Mouse (Mus musculus) lung, postnatal 10 days (tissue): ENCODE measurements at regions not wholly inside any gene's neighbourhood (a gene's known extent, or its start where the extent isn't known, plus 50 kb on each side); places are given as distances from the start of the nearest gene placed in this dataset.
A peak's percentile ranks its signal among the peaks of the same experiment; 100 is the strongest.
"Not testable (repeated sequence)": the region's sequence is repeated elsewhere in the genome, so short reads cannot be mapped to it uniquely, and the experiment has no call there.

ENCODE experiments used
- DNase-seq: peaks from one replicate; pipeline ENCODE4 v3.0.0; 2021

DNA sequence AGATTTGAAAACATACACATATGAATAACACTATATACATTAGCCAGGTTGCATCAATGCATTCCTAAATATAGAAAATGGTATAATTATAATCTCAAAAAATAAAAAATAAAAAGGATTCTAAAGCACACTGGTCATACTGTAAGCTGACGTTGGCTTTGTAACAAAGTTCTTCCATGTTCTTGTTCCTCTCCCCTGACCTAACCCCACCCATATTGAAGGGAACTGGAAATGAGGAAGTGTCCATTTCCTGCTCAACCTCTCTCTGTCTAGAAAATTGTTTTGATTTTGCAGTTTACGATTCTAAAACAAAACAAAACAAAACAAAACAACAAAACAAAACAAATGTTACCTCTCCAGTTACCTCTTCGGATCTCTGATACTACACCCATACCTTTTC, 427.5 kb upstream of the Dab2 start:
- DNase-seq, result no peak

DNA sequence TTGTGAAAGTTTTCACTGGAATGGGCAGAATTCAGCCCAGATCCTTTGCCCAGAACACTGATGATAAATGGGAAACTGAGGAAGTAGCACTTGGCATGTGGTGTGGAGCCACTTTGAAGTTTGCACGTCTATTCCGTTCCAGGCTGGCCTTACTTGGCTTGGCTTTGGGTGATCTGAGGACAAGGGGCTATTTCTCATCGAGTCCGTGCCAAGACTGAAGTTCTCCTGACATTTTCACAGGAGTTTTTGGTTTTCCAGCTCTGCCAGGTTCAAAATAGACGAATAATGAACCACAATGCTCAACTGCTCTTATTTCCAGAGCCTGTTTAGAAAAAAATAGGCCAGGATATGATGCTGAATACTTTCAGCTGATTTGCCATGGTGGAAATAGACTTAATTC, 421.8 kb upstream of the Dab2 start:
- no peak for DNase-seq

DNA sequence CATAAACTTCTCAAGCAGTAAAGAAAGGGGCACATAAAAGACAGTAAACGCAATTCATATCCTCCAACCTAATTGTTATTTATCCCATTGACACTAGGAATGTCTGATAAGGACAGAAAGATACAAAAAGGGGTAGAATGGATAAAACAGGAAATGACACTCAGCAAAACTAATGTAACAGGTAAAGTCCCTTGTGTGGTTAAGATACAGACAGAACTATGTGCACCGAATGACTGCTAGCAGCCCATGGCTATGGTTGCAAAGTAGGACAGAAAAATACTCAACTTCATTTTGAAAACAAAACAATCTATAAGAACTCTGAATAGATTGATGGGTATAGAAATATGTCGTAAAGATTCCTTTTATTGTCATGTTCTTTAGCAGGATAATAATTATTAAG, 408.4 kb upstream of the Dab2 start:
- DNase-seq, result no peak

DNA sequence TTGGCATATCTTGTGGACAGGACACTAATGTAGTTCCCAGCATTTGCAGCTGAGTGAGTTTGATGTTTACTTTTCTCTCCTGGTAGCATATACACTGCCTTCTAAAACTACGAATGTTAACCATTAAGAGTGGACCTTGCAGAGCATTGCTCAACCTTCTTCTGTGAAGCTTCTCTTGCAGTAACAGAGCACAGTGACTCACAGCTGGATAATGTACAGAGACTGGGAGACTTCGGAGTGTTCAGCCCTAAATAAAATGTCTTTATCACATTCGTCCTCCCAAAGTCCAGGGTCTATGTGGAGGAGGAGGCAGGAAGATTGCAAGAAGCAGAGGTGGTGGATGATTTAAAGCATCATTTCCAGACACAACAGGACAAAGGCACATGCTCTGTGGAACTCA, 407.6 kb upstream of the Dab2 start:
- no peak for DNase-seq

DNA sequence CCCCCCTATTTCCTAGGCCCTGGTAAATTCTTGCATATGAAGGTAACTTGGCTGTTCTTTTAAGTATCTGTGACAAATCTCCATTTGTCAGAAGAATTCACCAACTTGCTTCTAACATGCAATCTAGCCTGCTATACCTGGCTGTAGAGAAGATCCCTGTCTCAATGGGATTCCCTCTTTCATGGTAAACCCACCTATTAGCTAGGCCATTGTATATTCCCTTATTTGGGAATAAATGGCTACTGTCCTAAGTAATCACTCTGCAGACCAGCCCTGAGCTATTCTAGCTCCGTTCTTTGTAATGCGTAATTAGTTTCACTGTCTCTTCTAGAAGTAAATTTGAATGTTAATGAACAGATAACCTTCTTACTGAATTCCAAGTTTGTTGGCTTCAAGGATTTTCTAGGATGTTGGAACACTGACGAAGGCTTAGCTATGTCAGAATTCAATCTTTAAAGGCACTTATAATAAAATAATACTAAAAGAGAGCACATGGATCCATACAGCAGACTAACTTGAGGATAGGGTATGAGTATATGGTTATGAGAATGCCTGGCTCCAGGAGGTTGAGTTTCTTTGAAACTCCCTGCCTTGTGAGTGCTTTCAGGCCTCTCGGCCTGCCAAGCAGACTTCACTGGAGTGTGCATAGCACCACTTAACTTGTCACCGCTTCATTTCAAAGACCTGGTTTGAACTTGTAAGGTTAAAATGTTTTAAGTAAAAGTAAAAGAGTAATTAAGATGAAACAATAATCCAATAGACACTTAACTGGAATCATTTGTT, 403.7 kb upstream of the Dab2 start:
- not testable (repeated sequence) for DNase-seq

DNA sequence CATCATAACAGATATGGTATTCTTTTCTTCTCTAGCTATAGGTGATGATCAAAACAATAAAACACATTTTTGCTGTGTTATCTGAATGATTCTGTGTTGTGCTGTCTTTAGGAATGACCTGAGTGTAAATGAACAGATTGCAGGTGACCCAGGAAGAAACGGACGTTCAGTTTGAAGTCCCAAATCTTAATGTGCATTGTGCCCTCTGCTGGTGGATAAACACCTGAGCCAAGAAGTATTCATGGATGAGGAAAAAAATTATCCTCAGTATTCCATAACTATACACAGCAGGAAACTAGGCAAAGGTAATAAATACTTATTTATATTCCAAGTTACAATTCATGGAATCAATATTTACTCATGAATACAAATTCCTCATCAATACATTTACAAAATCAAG, 384.3 kb upstream of the Dab2 start:
- DNase-seq, result peak; percentile 14

DNA sequence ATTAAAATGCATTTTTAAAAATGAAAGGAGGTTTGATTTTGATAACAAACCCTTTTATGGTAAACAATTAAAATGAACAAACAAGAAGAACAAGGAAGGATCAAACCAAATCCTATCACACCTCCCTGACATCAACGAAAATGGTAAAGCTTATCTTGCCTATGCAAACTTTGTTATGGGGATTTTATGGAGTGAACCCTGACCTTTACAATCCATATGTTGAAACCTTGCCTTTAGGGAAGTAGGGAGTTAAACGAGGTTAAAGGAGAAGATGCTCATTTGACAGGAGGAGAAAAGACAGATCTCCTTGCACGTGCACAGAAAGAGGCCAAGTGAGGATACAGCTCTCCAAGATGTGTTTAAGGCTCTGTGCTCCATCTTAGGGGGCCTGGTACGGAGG, 379.5 kb upstream of the Dab2 start:
- no peak for DNase-seq

DNA sequence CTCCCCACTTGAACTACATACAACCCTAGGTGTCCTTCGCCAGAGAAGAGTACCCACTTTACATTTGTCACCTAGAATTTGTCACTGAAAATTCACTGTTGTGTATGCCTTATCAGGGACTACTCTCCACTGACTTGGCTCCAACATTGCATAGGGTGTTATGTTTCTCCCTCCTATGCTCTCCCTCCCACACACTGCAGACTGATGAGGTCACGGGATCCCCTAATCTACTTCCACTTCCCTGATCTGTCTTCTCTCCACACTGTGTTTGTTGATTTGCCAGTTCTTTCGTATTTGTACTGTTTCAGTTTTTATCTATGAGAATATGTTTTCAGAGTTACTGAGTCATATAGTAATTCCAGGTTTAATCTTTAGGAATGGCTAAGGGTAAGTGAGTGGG, 371.8 kb upstream of the Dab2 start:
- DNase-seq, result no peak

DNA sequence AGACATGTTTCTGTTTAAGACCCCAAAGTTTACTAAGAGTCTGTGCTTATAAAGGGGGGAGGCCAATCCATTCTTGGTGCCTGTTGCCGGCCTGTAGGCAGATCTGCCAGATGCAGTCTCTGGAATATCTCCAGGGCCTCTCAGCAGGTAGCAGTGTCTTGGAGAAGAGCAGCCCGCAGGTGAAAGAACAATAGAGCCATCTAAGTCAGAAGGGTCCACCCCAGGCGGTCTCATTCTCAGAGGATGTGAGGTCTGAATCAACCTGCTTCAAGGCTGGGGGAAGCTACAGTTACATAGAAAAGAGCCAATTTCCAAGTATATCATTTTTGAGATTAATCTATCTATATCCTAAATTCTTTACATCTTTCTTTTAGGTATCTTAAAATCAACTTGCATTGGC, 366.0 kb upstream of the Dab2 start:
- DNase-seq, result no peak

DNA sequence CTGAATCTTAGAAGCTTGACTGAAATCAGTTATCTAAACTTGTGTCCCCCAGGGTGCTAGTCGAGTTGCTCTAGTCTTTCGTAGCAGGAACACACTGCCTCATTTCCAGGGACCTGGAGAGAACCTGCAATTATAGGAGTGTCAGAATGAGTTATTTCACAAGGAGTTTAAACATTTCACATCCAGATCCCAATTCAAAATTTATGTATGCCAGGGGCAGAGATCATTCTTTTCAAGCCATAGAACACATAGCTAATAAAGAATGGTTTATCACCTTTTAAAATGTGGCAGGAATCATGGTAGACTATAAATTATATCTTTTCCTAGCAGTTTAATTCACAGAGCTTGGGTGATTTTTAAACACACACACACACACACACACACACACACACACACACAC, 358.6 kb upstream of the Dab2 start:
- DNase-seq, result no peak

DNA sequence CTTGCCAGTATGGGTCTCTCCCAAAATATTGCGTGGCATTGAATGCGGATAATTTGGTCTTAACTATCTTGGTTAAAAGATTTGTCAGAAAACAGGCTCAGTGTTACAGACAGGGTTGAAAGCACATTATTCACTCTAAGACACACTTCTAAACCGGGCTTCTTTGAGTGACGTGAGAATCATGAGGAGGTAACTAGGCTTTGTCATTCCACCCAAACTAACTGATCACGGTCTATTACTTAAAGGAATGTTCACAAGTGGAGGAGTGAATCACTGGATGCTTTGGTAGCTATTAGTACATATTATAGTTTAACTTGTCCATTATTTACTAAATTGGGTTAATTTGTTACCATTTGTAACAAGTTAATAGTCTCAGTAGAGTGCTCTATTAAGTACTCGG, 352.9 kb upstream of the Dab2 start:
- DNase-seq, result no peak

DNA sequence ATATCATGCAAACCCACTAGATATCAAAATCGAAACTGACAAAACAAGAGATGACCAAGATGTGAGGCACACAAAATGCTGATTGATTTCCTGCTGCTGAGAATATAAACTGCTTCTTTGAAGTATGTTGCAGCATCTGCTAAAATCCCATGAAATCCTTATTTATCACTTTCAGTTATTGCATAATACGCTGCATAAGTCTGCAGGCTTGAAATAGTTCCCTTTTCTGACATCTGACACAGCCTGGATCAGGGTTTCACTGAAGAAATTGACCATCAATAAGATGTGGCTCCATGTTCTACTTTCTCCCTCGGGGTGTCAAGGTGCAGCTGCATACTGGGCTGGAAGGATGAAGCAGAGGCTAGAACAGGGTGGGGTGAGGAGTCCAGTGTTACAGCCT, 348.7 kb upstream of the Dab2 start:
- DNase-seq, result no peak

DNA sequence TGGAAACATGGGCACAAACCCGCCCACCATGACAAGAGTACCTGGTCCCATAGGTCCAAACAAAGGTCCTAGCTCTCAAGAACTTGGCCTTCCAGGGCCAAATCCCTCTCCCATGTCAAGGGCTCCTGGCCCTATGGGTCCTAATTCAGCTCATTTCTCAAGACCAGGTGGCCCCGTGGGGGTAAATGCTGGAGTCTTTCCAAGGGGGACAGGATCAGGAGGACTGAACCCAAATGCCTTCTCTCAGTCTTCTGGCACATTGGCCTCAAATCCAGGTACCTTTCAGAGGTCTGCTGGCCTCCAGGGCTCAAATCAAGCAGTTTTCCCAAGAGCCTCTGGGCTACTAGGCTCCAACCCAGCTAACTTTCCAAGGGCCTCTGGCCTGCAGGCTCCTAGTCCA, 347.9 kb upstream of the Dab2 start:
- not testable (repeated sequence) for DNase-seq

DNA sequence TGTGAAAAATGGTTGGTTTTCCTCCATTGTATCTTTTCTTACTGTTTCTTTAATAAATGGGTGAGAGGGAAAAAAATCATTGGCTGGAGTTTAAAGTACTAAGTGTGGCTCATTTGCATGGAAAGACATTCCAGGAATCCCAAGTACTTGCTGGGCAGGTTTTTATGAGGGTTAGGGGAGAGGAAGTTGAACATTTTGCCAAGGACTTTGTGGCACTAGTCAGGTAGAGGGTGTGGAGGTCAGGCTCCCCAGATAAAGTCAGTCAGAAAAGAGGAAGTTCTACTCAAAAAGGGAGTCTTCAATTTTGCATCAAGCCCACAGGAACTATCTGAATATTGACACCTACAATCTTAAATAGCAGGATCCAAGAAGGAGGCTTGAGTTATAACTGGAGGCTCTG, 346.5 kb upstream of the Dab2 start:
- DNase-seq, result no peak

DNA sequence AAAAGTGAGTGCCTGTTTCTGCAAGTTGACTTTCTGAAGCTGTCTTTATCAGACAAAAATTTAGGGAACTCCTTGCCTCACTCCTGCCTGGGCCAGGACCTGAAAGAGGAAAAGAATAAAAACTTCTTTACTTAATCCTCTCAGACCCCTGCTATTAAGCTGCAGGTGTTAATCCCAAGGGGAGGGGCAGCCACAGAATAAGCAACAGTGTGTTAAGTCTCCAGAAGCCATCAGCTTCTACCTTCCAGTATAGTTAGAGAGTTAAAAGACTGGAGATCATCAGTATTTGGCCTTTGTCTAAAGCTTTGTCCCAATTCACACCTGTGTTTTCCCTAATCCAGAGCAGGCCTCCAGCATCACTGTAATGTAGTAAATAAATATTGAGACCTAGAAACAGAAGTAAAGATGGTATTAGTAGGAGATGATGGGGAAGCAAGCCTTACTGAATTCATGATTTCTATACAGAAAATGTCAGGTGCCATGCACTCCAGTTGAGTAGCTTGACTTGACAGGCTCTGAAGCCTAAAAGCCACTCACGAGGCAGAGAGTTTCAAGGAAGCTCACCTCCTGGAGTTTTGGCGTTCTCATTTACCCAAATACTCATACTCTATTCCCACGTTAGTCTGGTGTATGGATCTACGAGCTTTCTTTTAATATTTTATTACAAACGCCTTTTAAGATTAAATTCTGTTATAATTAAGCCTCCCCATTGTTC, 308.1 kb upstream of the Dab2 start:
- no peak for DNase-seq

DNA sequence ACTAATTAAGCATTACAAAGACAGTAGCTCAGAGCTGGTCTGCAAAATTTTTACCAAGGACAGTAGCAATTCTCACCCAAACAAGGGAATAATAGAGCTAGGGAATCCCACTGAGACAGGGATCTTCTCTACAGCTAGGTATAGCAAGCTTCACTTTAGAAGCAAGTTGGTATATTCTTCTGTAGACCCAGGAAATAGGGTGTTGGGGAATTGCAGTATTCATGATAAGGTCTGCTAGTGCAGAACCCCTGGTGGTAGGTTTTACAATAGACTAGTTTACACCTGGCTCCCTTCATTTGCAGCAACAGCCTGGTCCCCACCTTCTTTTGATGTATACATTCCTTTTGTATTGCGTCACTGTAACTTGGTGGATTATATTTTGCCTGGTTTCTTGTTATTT, 307.4 kb upstream of the Dab2 start:
- DNase-seq, result not testable (repeated sequence)

DNA sequence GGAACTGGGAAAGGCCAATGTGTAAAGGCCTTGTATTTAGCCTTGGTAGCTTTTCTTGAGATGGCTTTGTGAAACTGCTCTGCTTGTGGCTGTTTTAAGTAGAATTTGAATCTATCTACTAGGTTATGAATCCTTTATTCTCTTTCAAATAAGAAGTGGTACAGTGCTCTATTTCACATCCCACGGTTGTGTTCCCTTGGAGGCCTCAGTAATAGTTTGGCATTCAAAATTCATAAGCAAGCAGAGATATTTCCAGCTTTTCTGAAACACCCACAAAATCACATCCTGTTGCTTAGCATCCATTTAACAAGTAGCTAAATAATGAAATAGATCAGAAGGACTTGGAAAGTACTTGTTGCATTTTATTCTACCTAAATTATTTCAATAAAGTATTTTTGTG, 298.8 kb upstream of the Dab2 start:
- DNase-seq, result no peak

DNA sequence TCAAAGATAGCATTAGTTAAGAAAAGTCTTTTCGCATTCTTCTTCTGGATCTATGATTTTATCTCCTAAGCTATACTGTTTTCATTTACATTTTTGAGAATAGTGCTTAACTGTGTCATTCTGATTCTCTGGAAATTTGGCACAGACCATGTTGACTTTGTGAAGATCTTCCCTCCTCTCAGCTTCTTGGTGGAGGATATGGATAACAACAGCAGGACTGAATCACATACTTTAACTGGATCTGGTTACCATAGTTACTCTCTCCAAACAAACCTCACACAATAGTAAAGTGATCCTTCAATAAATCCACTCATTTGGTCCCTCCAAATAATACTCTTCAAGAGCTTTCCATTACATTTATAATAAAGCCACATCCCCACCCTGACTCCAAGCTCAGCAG, 298.2 kb upstream of the Dab2 start:
- DNase-seq, result no peak

DNA sequence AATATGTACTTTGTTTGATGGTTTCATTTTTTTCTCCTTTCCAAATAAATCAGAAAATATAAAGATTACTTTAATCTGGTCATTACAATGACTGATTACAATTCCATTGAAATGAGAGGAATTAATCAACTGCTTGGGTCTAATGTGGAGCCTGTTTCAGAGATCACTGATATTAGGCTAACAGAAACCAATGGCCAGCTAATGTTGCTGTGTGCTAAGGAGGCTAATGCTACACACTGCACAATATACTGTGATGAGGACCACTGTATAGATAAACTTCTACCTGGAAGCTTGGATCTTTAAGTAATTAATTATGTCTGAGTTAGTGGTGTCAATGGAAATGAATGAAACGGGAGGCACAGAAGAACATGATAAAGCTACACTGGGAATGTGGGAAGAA, 284.6 kb upstream of the Dab2 start:
- no peak for DNase-seq

DNA sequence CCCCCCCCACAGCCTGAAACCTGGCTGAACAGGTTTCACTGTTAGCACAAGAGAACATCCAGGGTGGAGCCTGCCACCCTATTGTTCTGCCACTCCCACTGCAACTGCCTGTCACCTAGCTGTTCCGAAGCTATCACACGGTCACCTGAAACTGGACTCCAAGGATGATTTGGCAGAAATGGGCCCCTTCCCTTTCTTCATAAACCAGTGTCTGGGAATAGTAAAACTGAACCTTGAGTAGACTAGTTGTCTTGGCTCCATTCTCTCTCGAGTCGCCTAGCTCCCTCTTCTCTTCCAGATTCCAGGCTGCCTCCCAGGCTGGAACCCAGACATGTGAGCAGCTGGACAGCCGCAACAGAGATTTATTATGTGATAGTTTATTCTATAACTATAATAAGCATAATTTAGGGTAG, 282.9 kb upstream of the Dab2 start:
- DNase-seq, result no peak

DNA sequence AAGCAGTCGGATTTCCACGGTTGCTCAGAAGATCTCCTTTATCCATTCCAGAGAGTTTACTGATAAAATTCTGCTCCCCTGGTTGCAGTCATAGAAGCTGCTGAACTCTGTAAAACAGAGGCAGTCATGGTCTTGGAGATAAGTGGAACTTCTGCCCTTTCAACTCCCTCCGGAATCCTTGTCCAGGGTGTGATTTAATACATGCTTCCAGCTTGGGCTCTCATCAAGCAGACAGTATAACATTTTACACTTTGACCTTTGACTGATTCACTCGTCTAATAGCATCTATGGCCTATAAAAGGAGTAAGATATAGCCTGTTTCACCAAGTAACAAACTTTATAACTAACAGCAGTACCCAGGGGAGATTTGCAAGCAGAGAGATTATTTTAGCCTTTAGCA, 274.0 kb upstream of the Dab2 start:
- DNase-seq, result no peak

DNA sequence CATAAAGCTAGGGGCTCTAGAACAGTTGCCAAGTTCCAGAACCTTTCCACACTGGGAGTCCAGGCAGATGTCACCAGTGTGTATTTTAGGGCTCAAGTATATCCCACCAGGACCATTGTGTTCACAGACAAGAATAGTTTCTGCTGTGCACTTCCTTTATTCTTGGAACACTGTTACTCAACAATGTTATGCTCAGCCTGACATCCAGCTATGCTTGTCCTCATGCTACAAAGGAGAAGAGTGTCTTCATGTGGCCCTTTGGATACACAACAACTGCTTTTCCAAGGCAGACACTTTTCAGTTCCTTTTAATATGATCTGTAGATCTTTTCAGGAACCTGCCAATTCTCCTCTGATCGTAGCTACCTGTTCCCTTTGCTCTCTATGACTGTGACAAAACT, 270.4 kb upstream of the Dab2 start:
- DNase-seq, result no peak

DNA sequence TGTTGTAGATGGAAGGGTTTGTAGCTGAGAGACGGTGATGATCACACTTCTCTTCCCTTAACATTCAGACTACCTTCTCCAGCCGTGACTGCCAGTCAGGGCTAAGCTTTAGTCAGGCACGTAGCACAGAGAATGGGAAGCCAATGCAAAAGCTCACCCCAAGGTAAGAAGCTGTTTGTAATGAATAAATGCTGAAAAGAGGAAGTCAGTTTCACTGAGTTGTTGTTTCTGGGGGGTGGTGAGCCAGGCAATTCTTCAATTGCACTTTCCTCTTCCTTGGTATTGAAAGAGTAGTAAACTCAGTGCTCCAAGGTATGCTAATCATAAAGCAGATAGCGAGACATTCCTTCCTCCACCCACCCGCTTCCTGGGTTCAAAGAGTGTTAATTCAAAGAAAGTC, 269.2 kb upstream of the Dab2 start:
- DNase-seq, result no peak

DNA sequence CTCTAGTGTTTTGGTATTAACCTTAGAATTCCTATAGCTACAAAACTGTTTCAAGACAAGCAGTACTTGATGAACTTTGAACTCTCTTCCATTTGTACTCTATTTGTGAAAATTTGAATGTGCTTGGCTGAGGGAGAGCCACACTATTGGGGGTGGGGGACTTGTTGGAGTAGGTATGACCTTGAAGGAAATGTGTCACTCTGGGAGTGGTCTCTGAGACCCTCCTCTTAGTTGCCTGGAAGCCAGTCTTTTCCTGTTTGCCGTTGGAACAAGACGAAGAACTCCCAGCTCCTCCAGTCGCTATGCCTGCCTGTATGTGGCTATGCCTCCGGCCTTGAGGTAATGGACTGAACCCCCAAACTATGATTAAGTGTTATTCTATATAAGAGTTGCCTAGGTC, 265.4 kb upstream of the Dab2 start:
- DNase-seq, result no peak
